Mouse (Mus musculus) hindbrain, embryonic 11.5 days (tissue): ENCODE results near the gene BC005561. TPM values are rescaled to one million over a fixed set of nuclear protein-coding genes. Genes with fewer than 3 reads are reported as not detected.

Source experiments
- ATAC-seq: fragments of 200-750 bp; cut with Nextera tagmentation; 2 replicates; pipeline ENCODE4 v1.8.0; 2017; ENCODE audit warnings: mild to moderate bottlenecking, moderate TSS enrichment, moderate library complexity; ENCODE audit not compliant: low FRiP score
- DNase-seq: peaks from one replicate; pipeline ENCODE4 v3.0.0-alpha.2; 2015; ENCODE audit warnings: low spot score
- H3K27ac ChIP-seq: fragments of 300-500 bp; sonication (generic); 2 replicates; pipeline ENCODE4 v1.5.1; 2014; ENCODE audit warnings: mild to moderate bottlenecking, low read depth, low read length
- H3K27me3 ChIP-seq: fragments of 300-500 bp; sonication (generic); 2 replicates; pipeline ENCODE4 v1.6.1; 2014; ENCODE audit warnings: mild to moderate bottlenecking, low read length, moderate library complexity, mixed read lengths; ENCODE audit not compliant: control insufficient read depth, insufficient read depth
- H3K36me3 ChIP-seq: fragments of 300-500 bp; sonication (generic); 2 replicates; pipeline ENCODE4 v1.6.1; 2014; ENCODE audit warnings: mild to moderate bottlenecking, low read length, moderate library complexity, mixed read lengths; ENCODE audit not compliant: control insufficient read depth, insufficient read depth
- H3K4me1 ChIP-seq: fragments of 300-500 bp; sonication (generic); replicated peaks from 2 replicates; pipeline ENCODE4 v1.6.1; 2014; ENCODE audit warnings: low read length, mixed read lengths; ENCODE audit not compliant: control insufficient read depth, insufficient read depth
- H3K4me2 ChIP-seq: fragments of 300-500 bp; sonication (generic); replicated peaks from 2 replicates; pipeline ENCODE4 v1.6.1; 2014; ENCODE audit warnings: mild to moderate bottlenecking, low read depth, low read length
- H3K4me3 ChIP-seq: fragments of 300-500 bp; sonication (generic); 2 replicates; pipeline ENCODE4 v1.5.1; 2014; ENCODE audit warnings: low read depth, low read length
- H3K9ac ChIP-seq: fragments of 300-500 bp; sonication (generic); 2 replicates; pipeline ENCODE4 v1.6.1; 2014; ENCODE audit warnings: low read depth, low read length
- H3K9me3 ChIP-seq: fragments of 300-500 bp; sonication (generic); 2 replicates; pipeline ENCODE4 v1.6.1; 2016; ENCODE audit warnings: low read length; ENCODE audit not compliant: control insufficient read depth
- WGBS: fragments of 180-500 bp; shearing (Covaris S2); extraction: QIAGEN DNeasy Blood & Tissue Kit; methylation state at CpG from one replicate; pipeline ENCODE4 v1.1.7; 2014; 5-methylcytosine and 5-hydroxymethylcytosine counted together
- polyA plus RNA-seq: library from polyadenylated mRNA; unstranded; fragments of >200 nt; fragmentation: Nextera tagmentation; extraction: Ambion mirVana; gene quantifications from 2 replicates; pipeline ENCODE4 v1.2.1, GENCODE M21; 2014

The BC005561 gene
- polyA plus RNA-seq, 1 experiment from 2014 or later, result 21.6 TPM

DNA sequence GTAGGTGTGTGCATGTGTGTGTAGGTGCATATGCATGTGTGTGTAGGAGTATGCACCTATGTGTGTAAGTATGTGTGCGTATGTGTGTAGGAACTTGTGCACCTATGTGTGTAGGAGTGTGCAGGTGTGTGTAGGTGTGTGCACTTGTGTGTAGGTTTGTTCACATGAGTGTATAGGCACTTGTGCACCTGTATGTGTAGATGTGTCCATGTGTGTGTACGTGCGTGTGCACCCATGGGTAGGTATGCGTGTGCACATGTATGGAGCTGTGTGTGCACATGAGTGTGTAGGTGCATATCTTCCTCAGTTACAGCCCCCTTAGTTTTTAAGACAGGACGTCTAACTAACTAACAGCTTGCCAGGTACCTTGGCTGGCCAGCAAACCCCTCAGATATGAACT is 39.6 kb upstream of the BC005561 start:
- DNase-seq (no peak), ATAC-seq (no peak)
- Histone ChIP-seq H3K27ac (no peak overlapping the region), H3K4me1 (no peaks in the 10 kb centered on the region), H3K4me2 (no peak overlapping the region), H3K9ac (no peak overlapping the region), H3K4me3 (no peak overlapping the region), H3K36me3 (no peaks in the 10 kb centered on the region), H3K27me3 (no peaks in the 10 kb centered on the region), H3K9me3 (no peaks in the 10 kb centered on the region)
- WGBS, result 94% methylated on average over 5 of the region's 5 CpGs

DNA sequence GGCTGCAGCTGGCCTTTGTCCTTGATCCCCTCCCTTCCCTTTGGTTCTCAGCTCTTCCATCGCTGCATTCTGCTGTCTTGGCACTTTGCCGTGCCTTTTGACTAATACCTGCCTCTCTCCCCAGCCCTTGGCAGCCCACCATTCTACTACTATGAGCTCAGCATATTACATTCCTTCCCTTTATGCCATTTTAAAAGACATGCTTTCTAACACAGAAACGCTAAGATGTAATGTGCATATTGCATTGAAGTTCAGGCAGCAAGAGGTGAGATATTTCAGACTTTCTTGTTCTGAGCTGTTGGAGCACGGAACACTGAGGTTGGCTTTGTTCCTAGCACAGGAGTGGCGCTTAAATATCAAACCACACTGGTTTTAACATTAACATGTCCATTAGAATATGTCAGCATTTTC is 37.2 kb upstream of the BC005561 start:
- Histone ChIP-seq H3K4me2 (no peak overlapping the region), H3K9me3 (no peaks in the 10 kb centered on the region), H3K27ac (no peak overlapping the region), H3K36me3 (no peaks in the 10 kb centered on the region), H3K4me1 (no peaks in the 10 kb centered on the region), H3K4me3 (no peak overlapping the region), H3K9ac (no peak overlapping the region), H3K27me3 (no peaks in the 10 kb centered on the region)
- 91% methylated on average over 5 of the region's 5 CpGs for WGBS
- ATAC-seq, result no peak
- DNase-seq, result no peak

DNA sequence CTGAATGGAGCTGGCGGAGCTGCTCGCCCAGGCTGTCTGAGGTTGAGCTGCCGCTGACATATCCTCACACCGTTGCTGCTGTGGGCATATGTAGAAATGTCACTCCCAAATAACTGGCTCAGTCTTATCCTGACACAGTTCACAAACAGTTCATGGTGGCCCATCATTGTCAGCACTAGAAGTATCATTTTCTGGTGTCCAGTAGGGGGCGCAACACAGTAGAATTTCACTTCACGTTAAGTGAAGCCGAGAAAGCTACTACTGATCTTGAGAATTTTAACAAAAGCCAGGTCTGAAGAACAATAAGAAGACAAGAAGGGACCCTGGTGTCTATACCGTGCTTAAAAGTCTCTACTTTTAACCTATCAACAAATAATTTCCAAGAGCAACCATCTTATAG is 35.8 kb upstream of the BC005561 start:
- Histone ChIP-seq H3K27ac (no peak overlapping the region), H3K4me1 (no peaks in the 10 kb centered on the region), H3K36me3 (no peaks in the 10 kb centered on the region), H3K4me2 (no peak overlapping the region), H3K9me3 (no peaks in the 10 kb centered on the region), H3K4me3 (no peak overlapping the region), H3K27me3 (no peaks in the 10 kb centered on the region), H3K9ac (no peak overlapping the region)
- ATAC-seq (no peak), DNase-seq (peak; percentile 31)
- 92% methylated on average over 8 of the region's 8 CpGs for WGBS

DNA sequence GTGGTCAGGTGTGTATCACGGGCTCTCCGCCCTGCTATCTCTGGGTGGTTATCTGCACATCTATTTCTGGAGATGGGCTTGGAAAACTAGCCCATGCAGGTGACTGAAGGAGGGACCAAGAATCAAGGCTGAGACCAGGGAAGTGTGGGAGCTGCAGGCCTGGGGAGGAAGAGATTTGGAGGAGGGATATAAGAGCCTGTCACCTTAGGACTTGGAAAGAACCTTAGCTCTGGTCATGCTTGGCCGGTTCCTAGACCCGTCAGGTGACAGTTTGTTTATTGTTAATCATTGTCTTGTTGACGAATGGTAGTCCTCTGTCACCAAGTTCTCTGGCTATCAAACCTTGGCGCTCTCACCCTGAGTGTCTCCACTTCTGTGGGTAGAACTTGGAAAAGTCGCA is 27.8 kb upstream of the BC005561 start:
- no peak overlapping the region for H3K4me2 ChIP-seq
- DNase-seq (no peak), ATAC-seq (no peak)
- 0 out of 2 replicates have a peak, but pooled peaks cover 2% of the 10 kb centered on the region for H3K36me3 ChIP-seq
- H3K9me3 ChIP-seq, result no peaks in the 10 kb centered on the region
- WGBS, result 89% methylated on average over 7 of the region's 7 CpGs
- no peak overlapping the region for H3K9ac ChIP-seq
- no peaks in the 10 kb centered on the region for H3K27me3 ChIP-seq
- no peak overlapping the region for H3K4me3 ChIP-seq
- H3K4me1 ChIP-seq, result no peaks in the 10 kb centered on the region
- H3K27ac ChIP-seq, result no peak overlapping the region

DNA sequence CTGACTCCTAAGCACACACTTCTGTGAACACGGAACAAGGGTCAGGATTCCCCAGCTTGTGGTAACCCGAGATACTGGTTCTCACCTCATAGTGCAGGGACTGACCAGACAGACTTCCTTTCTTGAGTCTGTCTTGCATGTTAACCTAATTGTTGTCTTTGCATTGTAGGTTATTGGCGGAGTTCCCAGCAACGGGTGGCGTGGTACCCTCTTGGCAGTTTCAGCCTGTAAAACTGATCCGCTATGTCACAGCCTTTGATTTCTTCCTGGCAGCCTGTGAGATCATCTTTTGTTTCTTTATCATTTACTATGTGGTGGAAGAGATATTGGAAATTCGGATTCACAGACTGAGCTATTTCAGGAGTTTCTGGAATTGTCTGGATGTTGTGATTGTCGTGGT is 25.3 kb upstream of the BC005561 start:
- WGBS, result 89% methylated on average over 8 of the region's 8 CpGs
- no peak for DNase-seq
- Histone ChIP-seq H3K4me3 (no peak overlapping the region), H3K27me3 (no peaks in the 10 kb centered on the region), H3K9ac (no peak overlapping the region), H3K4me1 (no peaks in the 10 kb centered on the region), H3K36me3 (0 out of 2 replicates have a peak, but pooled peaks cover 2% of the 10 kb centered on the region), H3K4me2 (no peak overlapping the region), H3K9me3 (no peaks in the 10 kb centered on the region), H3K27ac (no peak overlapping the region)
- ATAC-seq, result no peak

DNA sequence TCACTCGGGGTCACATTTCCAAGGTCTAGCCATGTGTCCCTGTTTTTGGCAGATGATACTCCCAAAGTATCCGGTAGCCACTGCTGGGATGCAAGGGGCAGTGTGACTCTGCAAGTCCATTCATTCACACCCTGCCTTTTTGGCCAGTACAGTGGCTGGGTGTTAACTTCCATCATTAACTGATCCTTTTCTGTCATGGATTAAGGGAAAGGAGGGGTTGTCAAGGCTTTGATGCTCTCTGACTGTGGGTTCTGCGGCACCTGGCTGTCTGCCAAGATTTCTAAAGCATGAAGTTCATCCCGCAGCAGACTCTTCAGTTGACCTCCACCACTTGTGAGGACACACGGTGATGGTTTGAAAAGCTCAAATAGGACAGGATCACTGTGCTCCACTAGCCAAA is 16.6 kb upstream of the BC005561 start:
- ATAC-seq, result no peak
- Histone ChIP-seq H3K27ac (no peak overlapping the region), H3K27me3 (no peaks in the 10 kb centered on the region), H3K4me2 (no peak overlapping the region), H3K4me3 (no peak overlapping the region), H3K4me1 (no peaks in the 10 kb centered on the region), H3K36me3 (no peaks in the 10 kb centered on the region), H3K9ac (no peak overlapping the region), H3K9me3 (no peaks in the 10 kb centered on the region)
- DNase-seq, result no peak
- WGBS, result 90% methylated on average over 5 of the region's 5 CpGs

DNA sequence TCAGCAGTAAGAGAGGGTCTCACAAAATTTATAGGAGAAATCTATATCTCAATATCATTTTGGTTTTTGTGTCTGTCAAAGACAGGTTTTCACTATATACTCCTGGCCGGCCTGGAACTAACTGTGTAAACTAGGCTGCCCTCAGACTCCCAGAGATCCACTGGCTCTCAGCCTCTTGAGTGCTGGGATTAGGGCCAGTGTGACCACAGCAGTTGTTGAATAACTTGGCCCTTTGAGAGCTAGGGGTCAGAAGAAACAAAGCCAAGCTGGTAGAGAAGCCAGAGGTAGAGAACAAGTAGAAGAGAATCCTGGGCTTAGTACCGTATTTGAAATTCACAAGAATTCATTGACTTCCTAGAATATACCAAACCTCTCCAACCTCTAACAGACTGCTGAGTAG is 3.3 kb upstream of the BC005561 start:
- WGBS, result 90% methylated on average over 2 of the region's 2 CpGs
- no peak for DNase-seq
- no peak overlapping the region for H3K9ac ChIP-seq
- H3K9me3 ChIP-seq, result no peaks in the 10 kb centered on the region
- ATAC-seq, result no peak
- H3K27ac ChIP-seq, result no peak overlapping the region
- peaks cover 6% of the 10 kb centered on the region; the same call in 1 of the 2 replicates for H3K36me3 ChIP-seq
- H3K4me3 ChIP-seq, result no peak overlapping the region
- H3K4me2 ChIP-seq, result no peak overlapping the region
- no peaks in the 10 kb centered on the region for H3K27me3 ChIP-seq
- no peaks in the 10 kb centered on the region for H3K4me1 ChIP-seq

DNA sequence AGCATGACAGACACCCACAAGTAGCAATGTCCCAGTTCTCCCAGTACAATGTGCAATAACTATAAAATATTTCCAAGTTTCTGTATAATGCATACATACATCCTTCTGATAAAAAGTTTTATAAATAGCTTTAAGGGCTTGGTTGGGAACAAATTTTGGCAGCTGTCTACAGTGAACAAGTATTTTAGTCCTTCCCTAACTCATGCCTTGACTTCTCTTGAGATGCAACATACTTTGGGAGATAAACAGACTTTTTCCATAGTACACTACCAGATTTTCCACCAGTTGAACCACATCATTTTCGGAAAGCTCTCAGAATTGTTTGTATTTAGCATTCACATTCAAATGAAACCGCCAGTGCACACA is 340 bp upstream of the BC005561 start:
- peak; percentile 48; the same call in 1 of the 2 replicates for ATAC-seq
- Histone ChIP-seq H3K9ac (no peak overlapping the region), H3K4me2 (no peak overlapping the region; the same call in 1 of the 2 replicates), H3K4me3 (peak overlapping the region; percentile 84), H3K9me3 (no peaks in the 10 kb centered on the region), H3K27me3 (no peaks in the 10 kb centered on the region), H3K27ac (no peak overlapping the region), H3K36me3 (peaks cover 4% of the 10 kb centered on the region; the same call in 1 of the 2 replicates), H3K4me1 (no peaks in the 10 kb centered on the region)
- WGBS, result 0% methylated on average over 2 of the region's 2 CpGs
- no peak for DNase-seq

DNA sequence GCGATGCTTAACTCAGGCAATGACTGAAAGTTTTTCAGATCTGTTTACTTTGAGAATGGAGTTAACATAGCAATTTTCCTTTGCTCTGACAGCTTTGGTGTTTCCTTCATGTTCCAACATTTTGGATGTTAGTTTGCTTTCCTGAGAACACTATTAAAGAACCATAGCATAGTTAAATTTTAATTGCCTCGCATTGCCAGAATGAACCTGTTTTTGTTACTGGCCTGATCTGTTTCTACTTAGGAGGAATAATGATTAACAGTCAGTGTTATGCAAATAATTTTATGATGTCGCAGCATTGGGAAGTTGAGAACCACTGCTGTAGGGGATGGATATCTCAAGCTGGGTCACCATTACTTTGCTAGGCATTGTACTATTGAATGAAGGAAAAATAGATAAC is 3.1 kb downstream of the BC005561 start:
- 90% methylated on average over 3 of the region's 3 CpGs for WGBS
- H3K9ac ChIP-seq, result no peak overlapping the region

More for the DNA sequence above, 3.1 kb downstream of the BC005561 start:
- no peak overlapping the region for H3K4me2 ChIP-seq
- H3K27me3 ChIP-seq, result no peaks in the 10 kb centered on the region
- peaks cover 11% of the 10 kb centered on the region for H3K9me3 ChIP-seq
- DNase-seq, result no peak
- no peak for ATAC-seq
- no peak overlapping the region for H3K27ac ChIP-seq
- no peak overlapping the region for H3K4me3 ChIP-seq
- H3K36me3 ChIP-seq, result peaks cover 16% of the 10 kb centered on the region; the same call in 1 of the 2 replicates
- no peaks in the 10 kb centered on the region for H3K4me1 ChIP-seq
